Mouse (Mus musculus): ENCODE results near the gene Snn. TPM values are rescaled to one million over a fixed set of nuclear protein-coding genes. Genes with fewer than 3 reads are reported as not detected.
A peak's percentile ranks its signal among the peaks of the same experiment; 100 is the strongest.

Snn gene
- polyA plus RNA-seq, 1 experiment from 2014 or later, result 170 TPM

GRCm38 (mm10) chr16:11069271-11069670 lies 8.5 kb downstream of the Snn start:
- Histone ChIP-seq H3K36me3 (ENCODE audit: control insufficient read depth, insufficient read depth, low read length) (peaks cover 39% of the 10 kb centered on the region), H3K27ac (ENCODE audit: low read depth, low read length) (no peak overlapping the region), H3K9me3 (replicated peaks; ENCODE audit: control insufficient read depth, low read length) (no peaks in the 10 kb centered on the region), H3K27me3 (replicated peaks; ENCODE audit: control insufficient read depth, insufficient read depth, low read length) (no peaks in the 10 kb centered on the region), H3K4me2 (ENCODE audit: low read length) (peak overlapping the region; percentile 92), H3K9ac (ENCODE audit: low read length) (peak overlapping the region; percentile 25), H3K4me1 (ENCODE audit: control insufficient read depth, insufficient read depth, low read length) (peaks cover 37% of the 10 kb centered on the region), H3K4me3 (ENCODE audit: low read depth, low read length) (no peak overlapping the region)
- WGBS, result 83% methylated on average over 6 of the region's 6 CpGs
- DNase-seq (ENCODE audit: low spot score) (no peak), ATAC-seq (no peak)

GRCm38 (mm10) chr16:11069710-11070420 lies 9.1 kb downstream of the Snn start:
- Histone ChIP-seq H3K27me3 (replicated peaks; ENCODE audit: control insufficient read depth, insufficient read depth, low read length) (no peaks in the 10 kb centered on the region), H3K9me3 (replicated peaks; ENCODE audit: control insufficient read depth, low read length) (no peaks in the 10 kb centered on the region), H3K4me2 (ENCODE audit: low read length) (peak overlapping the region; percentile 92), H3K4me1 (ENCODE audit: control insufficient read depth, insufficient read depth, low read length) (peaks cover 36% of the 10 kb centered on the region), H3K4me3 (ENCODE audit: low read depth, low read length) (no peak overlapping the region), H3K27ac (ENCODE audit: low read depth, low read length) (no peak overlapping the region), H3K9ac (ENCODE audit: low read length) (no peak overlapping the region; the same call in 1 of the 2 replicates), H3K36me3 (ENCODE audit: control insufficient read depth, insufficient read depth, low read length) (peaks cover 45% of the 10 kb centered on the region)
- ATAC-seq (no peak), DNase-seq (ENCODE audit: low spot score) (no peak)
- 82% methylated on average over 7 of the region's 7 CpGs for WGBS

DNA sequence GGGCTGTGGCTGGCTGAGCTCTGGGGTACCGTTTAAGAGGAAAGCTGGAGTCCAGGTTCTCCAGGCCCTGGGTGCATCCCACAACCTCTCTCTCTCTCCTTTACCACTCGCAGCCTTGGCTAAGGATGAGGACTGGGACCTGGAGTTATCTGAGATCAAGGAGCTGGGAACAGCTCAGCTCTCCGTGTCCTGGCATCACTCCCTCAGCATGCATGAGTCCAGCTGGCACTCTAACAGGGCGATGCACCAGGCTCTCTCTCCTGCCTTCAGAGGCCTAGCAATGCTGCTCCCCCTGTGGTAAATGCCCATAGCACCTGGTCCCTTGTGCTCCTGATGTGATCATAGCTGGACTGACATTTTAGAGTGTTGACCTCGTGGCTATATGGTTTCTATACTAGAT lies 10.4 kb downstream of the Snn start:
- ATAC-seq (no peak), DNase-seq (ENCODE audit: low spot score) (peak; percentile 22)
- 81% methylated on average over 5 of the region's 5 CpGs for WGBS
- no peak overlapping the region for H3K4me2 ChIP-seq (ENCODE audit: low read length)
- no peaks in the 10 kb centered on the region for H3K27me3 ChIP-seq (replicated peaks; ENCODE audit: control insufficient read depth, insufficient read depth, low read length)
- no peak overlapping the region for H3K4me3 ChIP-seq (ENCODE audit: low read depth, low read length)
- H3K9me3 ChIP-seq (replicated peaks; ENCODE audit: control insufficient read depth, low read length), result no peaks in the 10 kb centered on the region
- peaks cover 29% of the 10 kb centered on the region for H3K4me1 ChIP-seq (ENCODE audit: control insufficient read depth, insufficient read depth, low read length)
- H3K9ac ChIP-seq (ENCODE audit: low read length), result 0 out of 2 replicates have a peak overlapping the region, but pooled peaks have one; percentile 10
- no peak overlapping the region for H3K27ac ChIP-seq (ENCODE audit: low read depth, low read length)
- H3K36me3 ChIP-seq (ENCODE audit: control insufficient read depth, insufficient read depth, low read length), result peaks cover 57% of the 10 kb centered on the region

GRCm38 (mm10) chr16:11071887-11072286 lies 11.1 kb downstream of the Snn start:
- DNase-seq (ENCODE audit: low spot score), result no peak
- Histone ChIP-seq H3K9me3 (replicated peaks; ENCODE audit: control insufficient read depth, low read length) (no peaks in the 10 kb centered on the region), H3K27me3 (replicated peaks; ENCODE audit: control insufficient read depth, insufficient read depth, low read length) (no peaks in the 10 kb centered on the region), H3K4me2 (ENCODE audit: low read length) (no peak overlapping the region), H3K36me3 (ENCODE audit: control insufficient read depth, insufficient read depth, low read length) (peaks cover 58% of the 10 kb centered on the region), H3K4me3 (ENCODE audit: low read depth, low read length) (no peak overlapping the region), H3K27ac (ENCODE audit: low read depth, low read length) (no peak overlapping the region), H3K4me1 (ENCODE audit: control insufficient read depth, insufficient read depth, low read length) (peaks cover 29% of the 10 kb centered on the region), H3K9ac (ENCODE audit: low read length) (no peak overlapping the region)
- 86% methylated on average over 4 of the region's 4 CpGs for WGBS
- no peak for ATAC-seq

GRCm38 (mm10) chr16:11072454-11072853 lies 11.7 kb downstream of the Snn start:
- Histone ChIP-seq H3K4me2 (ENCODE audit: low read length) (no peak overlapping the region), H3K9ac (ENCODE audit: low read length) (no peak overlapping the region), H3K27ac (ENCODE audit: low read depth, low read length) (no peak overlapping the region), H3K27me3 (replicated peaks; ENCODE audit: control insufficient read depth, insufficient read depth, low read length) (no peaks in the 10 kb centered on the region), H3K4me3 (ENCODE audit: low read depth, low read length) (no peak overlapping the region), H3K36me3 (ENCODE audit: control insufficient read depth, insufficient read depth, low read length) (peaks cover 58% of the 10 kb centered on the region), H3K4me1 (ENCODE audit: control insufficient read depth, insufficient read depth, low read length) (peaks cover 27% of the 10 kb centered on the region), H3K9me3 (replicated peaks; ENCODE audit: control insufficient read depth, low read length) (no peaks in the 10 kb centered on the region)
- no peak for DNase-seq (ENCODE audit: low spot score)
- ATAC-seq, result no peak
- 84% methylated on average over 8 of the region's 8 CpGs for WGBS

DNA sequence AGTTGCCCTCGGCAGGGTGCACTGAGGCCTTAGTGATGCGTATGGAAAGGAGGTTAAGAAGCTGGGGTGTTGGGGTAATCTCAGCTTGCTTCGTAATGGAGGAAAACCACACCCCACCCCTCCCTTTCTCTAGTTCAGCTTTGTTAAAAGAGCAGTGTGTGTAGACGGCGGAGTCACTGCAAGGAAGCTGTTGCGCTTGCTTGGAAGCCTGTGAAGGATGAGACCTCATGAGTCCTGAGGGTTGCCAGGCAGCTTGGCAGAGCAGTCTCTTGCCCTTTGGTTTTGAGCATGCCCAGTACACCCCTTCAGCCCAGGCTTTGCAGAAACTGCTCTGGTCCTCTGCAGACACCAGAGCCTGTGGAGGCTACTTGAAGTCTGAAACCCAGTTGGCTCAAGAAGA lies 12.3 kb downstream of the Snn start:
- no peak overlapping the region for H3K27ac ChIP-seq (ENCODE audit: low read depth, low read length)
- no peak for DNase-seq (ENCODE audit: low spot score)
- H3K9ac ChIP-seq (ENCODE audit: low read length), result no peak overlapping the region
- peaks cover 57% of the 10 kb centered on the region for H3K36me3 ChIP-seq (ENCODE audit: control insufficient read depth, insufficient read depth, low read length)
- peaks cover 21% of the 10 kb centered on the region for H3K4me1 ChIP-seq (ENCODE audit: control insufficient read depth, insufficient read depth, low read length)
- no peaks in the 10 kb centered on the region for H3K9me3 ChIP-seq (replicated peaks; ENCODE audit: control insufficient read depth, low read length)
- no peak overlapping the region for H3K4me3 ChIP-seq (ENCODE audit: low read depth, low read length)
- no peaks in the 10 kb centered on the region for H3K27me3 ChIP-seq (replicated peaks; ENCODE audit: control insufficient read depth, insufficient read depth, low read length)
- no peak overlapping the region for H3K4me2 ChIP-seq (ENCODE audit: low read length)
- WGBS, result 77% methylated on average over 6 of the region's 6 CpGs
- ATAC-seq, result no peak

DNA sequence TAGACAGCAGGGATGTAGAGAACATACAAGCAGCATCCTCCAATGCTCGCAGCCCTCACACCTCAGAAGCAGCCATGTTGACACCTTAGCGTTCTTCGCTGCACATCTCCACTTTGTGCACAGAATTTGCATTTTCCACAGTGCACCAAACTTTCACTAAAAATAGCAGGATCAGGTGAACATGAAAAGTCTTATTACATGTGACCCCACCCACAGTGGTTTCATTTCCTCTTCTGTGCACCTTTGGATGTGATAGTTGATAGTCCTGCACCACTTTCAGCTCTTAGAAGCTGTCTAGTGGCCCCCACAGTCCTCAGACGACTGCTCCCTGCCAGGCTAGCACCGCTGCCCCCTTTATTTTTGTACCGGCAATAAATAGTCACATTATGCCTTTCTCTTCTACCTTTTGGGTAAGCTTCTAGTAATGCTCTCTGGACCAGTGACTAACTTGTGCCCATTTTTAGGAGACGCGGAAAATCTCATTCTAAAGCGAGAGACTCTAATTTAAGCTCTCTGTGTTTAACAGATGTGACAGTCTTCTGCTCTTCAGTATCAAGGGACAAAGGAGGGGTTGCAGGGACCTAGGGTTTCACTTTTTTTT lies 17.0 kb downstream of the Snn start:
- 88% methylated on average over 9 of the region's 9 CpGs for WGBS
- no peak for DNase-seq (ENCODE audit: low spot score)
- H3K27me3 ChIP-seq (replicated peaks; ENCODE audit: control insufficient read depth, insufficient read depth, low read length), result no peaks in the 10 kb centered on the region
- no peak for ATAC-seq
- no peak overlapping the region for H3K4me2 ChIP-seq (ENCODE audit: low read length)
- peaks cover 70% of the 10 kb centered on the region for H3K36me3 ChIP-seq (ENCODE audit: control insufficient read depth, insufficient read depth, low read length)
- no peaks in the 10 kb centered on the region for H3K9me3 ChIP-seq (replicated peaks; ENCODE audit: control insufficient read depth, low read length)
- no peak overlapping the region for H3K9ac ChIP-seq (ENCODE audit: low read length)
- H3K4me1 ChIP-seq (ENCODE audit: control insufficient read depth, insufficient read depth, low read length), result no peaks in the 10 kb centered on the region
- no peak overlapping the region for H3K4me3 ChIP-seq (ENCODE audit: low read depth, low read length)
- no peak overlapping the region for H3K27ac ChIP-seq (ENCODE audit: low read depth, low read length)

DNA sequence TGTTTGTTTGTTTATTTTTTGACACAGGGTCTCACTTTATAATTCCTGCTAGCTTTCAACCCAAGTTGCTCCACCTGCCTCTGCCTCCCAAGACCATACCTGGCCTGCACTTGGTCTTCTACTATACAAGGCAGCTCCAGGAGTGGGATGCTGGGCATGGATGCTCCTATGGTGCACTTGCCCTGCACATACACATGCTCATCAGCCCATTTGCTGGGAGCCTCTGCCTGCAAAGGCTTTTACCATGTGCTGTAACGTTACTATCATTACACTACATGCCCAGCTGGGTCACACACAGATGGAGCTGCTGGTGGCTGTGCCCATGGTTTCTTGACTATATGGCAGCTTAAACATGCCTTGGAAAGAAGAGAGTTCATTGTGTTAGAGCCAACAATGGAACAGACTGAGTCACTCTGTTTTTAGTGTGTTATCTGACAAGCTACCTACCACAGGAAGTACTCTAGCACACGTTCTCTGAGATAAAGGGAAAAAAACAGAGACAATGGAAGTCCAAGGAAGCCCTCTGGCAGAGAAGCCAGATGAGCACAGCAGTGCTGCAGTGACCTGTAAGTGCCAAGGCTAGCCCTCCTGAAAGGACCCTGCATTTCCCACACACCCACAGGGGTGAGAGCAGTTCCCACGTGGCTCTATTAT lies 17.6 kb downstream of the Snn start:
- Histone ChIP-seq H3K4me3 (ENCODE audit: low read depth, low read length) (no peak overlapping the region), H3K27ac (ENCODE audit: low read depth, low read length) (no peak overlapping the region), H3K36me3 (ENCODE audit: control insufficient read depth, insufficient read depth, low read length) (peaks cover 70% of the 10 kb centered on the region), H3K9ac (ENCODE audit: low read length) (no peak overlapping the region), H3K27me3 (replicated peaks; ENCODE audit: control insufficient read depth, insufficient read depth, low read length) (no peaks in the 10 kb centered on the region), H3K4me1 (ENCODE audit: control insufficient read depth, insufficient read depth, low read length) (no peaks in the 10 kb centered on the region), H3K4me2 (ENCODE audit: low read length) (no peak overlapping the region), H3K9me3 (replicated peaks; ENCODE audit: control insufficient read depth, low read length) (no peaks in the 10 kb centered on the region)
- ATAC-seq (no peak), DNase-seq (ENCODE audit: low spot score) (no peak)
- WGBS, result 81% methylated on average over 3 of the region's 3 CpGs

DNA sequence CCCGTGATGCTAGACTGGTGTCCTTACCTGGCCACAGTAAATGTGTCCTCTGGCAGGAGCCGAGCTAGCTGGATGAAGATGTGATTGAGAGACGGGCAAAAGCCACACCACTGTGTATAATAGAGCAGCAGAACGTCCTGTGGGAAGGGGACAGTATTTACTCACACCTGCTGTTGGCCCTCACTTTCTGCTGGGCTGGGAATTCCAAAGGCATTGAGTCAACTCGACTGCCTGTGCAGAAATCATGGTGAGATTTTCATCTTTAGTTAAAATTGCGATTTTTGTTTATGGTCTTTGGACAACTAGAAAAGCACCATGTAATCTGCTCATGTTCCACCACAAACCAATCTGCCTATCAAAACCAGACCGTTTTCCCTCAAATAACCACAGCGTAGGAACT lies 23.4 kb downstream of the Snn start:
- Histone ChIP-seq H3K9me3 (replicated peaks; ENCODE audit: control insufficient read depth, low read length) (no peaks in the 10 kb centered on the region), H3K4me3 (ENCODE audit: low read depth, low read length) (no peak overlapping the region), H3K27me3 (replicated peaks; ENCODE audit: control insufficient read depth, insufficient read depth, low read length) (no peaks in the 10 kb centered on the region), H3K4me2 (ENCODE audit: low read length) (no peak overlapping the region), H3K27ac (ENCODE audit: low read depth, low read length) (no peak overlapping the region), H3K4me1 (ENCODE audit: control insufficient read depth, insufficient read depth, low read length) (peaks cover 18% of the 10 kb centered on the region; the same call in 1 of the 2 replicates), H3K9ac (ENCODE audit: low read length) (no peak overlapping the region), H3K36me3 (ENCODE audit: control insufficient read depth, insufficient read depth, low read length) (peaks cover 71% of the 10 kb centered on the region)
- 93% methylated on average over 8 of the region's 8 CpGs for WGBS
- ATAC-seq (no peak), DNase-seq (ENCODE audit: low spot score) (no peak)

Data from forebrain, embryonic 14.5 days (tissue).